Mouse (Mus musculus): ENCODE measurements around the gene Gm10260. TPM values are rescaled to one million over a fixed set of nuclear protein-coding genes. Genes with fewer than 3 reads are reported as not detected.

Gene Gm10260
- polyA plus RNA-seq, 1 experiment from 2014 or later = 4.1 TPM

- WGBS = 88% methylated on average over 6 of the region's 6 CpGs
- no peaks in the 10 kb centered on the region for H3K27me3 ChIP-seq (ENCODE audit: control insufficient read depth, insufficient read depth, low read length)
- H3K36me3 ChIP-seq (ENCODE audit: control insufficient read depth, insufficient read depth, low read length) = no peaks in the 10 kb centered on the region
- H3K9me3 ChIP-seq (ENCODE audit: control insufficient read depth, low read length) = no peaks in the 10 kb centered on the region
- no peak overlapping the region for H3K4me2 ChIP-seq
- H3K4me3 ChIP-seq (ENCODE audit: low read depth, low read length) = no peak overlapping the region
- DNase-seq (ENCODE audit: low spot score, missing footprints) (no peak), ATAC-seq (ENCODE audit: low FRiP score) (no peak)
- peaks cover under 1% of the 10 kb centered on the region; the same call in 1 of the 2 replicates for H3K4me1 ChIP-seq (ENCODE audit: control insufficient read depth, insufficient read depth, low read length)
- H3K9ac ChIP-seq (ENCODE audit: low read length) = no peak overlapping the region
- no peak overlapping the region for H3K27ac ChIP-seq (ENCODE audit: low read depth, low read length)
Measured at GRCm38 (mm10) chr13:97763436-97763835, 3.0 kb upstream of the Gm10260 start.

- no peaks in the 10 kb centered on the region; the same call in 1 of the 2 replicates for H3K4me1 ChIP-seq (ENCODE audit: control insufficient read depth, insufficient read depth, low read length)
- H3K36me3 ChIP-seq (ENCODE audit: control insufficient read depth, insufficient read depth, low read length) = no peaks in the 10 kb centered on the region
- H3K4me2 ChIP-seq = no peak overlapping the region
- ATAC-seq (ENCODE audit: low FRiP score) (no peak), DNase-seq (ENCODE audit: low spot score, missing footprints) (no peak)
- H3K27me3 ChIP-seq (ENCODE audit: control insufficient read depth, insufficient read depth, low read length) = no peaks in the 10 kb centered on the region
- no peak overlapping the region for H3K27ac ChIP-seq (ENCODE audit: low read depth, low read length)
- 94% methylated on average over 8 of the region's 8 CpGs for WGBS
- no peaks in the 10 kb centered on the region for H3K9me3 ChIP-seq (ENCODE audit: control insufficient read depth, low read length)
- H3K4me3 ChIP-seq (ENCODE audit: low read depth, low read length) = no peak overlapping the region
- H3K9ac ChIP-seq (ENCODE audit: low read length) = no peak overlapping the region
Measured at GRCm38 (mm10) chr13:97762121-97762520, 1.7 kb upstream of the Gm10260 start.

GRCm38 (mm10) chr13:97757033-97757432 lies 3.4 kb downstream of the Gm10260 start:
- Histone ChIP-seq H3K9me3 (ENCODE audit: control insufficient read depth, low read length) (no peaks in the 10 kb centered on the region), H3K36me3 (ENCODE audit: control insufficient read depth, insufficient read depth, low read length) (no peaks in the 10 kb centered on the region), H3K27me3 (ENCODE audit: control insufficient read depth, insufficient read depth, low read length) (no peaks in the 10 kb centered on the region), H3K9ac (ENCODE audit: low read length) (no peak overlapping the region), H3K27ac (ENCODE audit: low read depth, low read length) (no peak overlapping the region), H3K4me1 (ENCODE audit: control insufficient read depth, insufficient read depth, low read length) (no peaks in the 10 kb centered on the region), H3K4me3 (ENCODE audit: low read depth, low read length) (no peak overlapping the region), H3K4me2 (no peak overlapping the region)
- DNase-seq (ENCODE audit: low spot score, missing footprints) (no peak), ATAC-seq (ENCODE audit: low FRiP score) (no peak)
- 89% methylated on average over 4 of the region's 4 CpGs for WGBS

- Histone ChIP-seq H3K9me3 (ENCODE audit: control insufficient read depth, low read length) (no peaks in the 10 kb centered on the region), H3K9ac (ENCODE audit: low read length) (no peak overlapping the region), H3K27me3 (ENCODE audit: control insufficient read depth, insufficient read depth, low read length) (no peaks in the 10 kb centered on the region), H3K4me3 (ENCODE audit: low read depth, low read length) (no peak overlapping the region), H3K36me3 (ENCODE audit: control insufficient read depth, insufficient read depth, low read length) (no peaks in the 10 kb centered on the region), H3K4me2 (no peak overlapping the region), H3K4me1 (ENCODE audit: control insufficient read depth, insufficient read depth, low read length) (no peaks in the 10 kb centered on the region), H3K27ac (ENCODE audit: low read depth, low read length) (no peak overlapping the region)
- DNase-seq (ENCODE audit: low spot score, missing footprints) (no peak), ATAC-seq (ENCODE audit: low FRiP score) (no peak)
- WGBS = 92% methylated on average over 6 of the region's 6 CpGs
Measured at GRCm38 (mm10) chr13:97756091-97756490, 4.3 kb downstream of the Gm10260 start.

- Histone ChIP-seq H3K27me3 (ENCODE audit: control insufficient read depth, insufficient read depth, low read length) (no peaks in the 10 kb centered on the region), H3K4me2 (no peak overlapping the region), H3K9me3 (ENCODE audit: control insufficient read depth, low read length) (no peaks in the 10 kb centered on the region), H3K4me3 (ENCODE audit: low read depth, low read length) (no peak overlapping the region), H3K4me1 (ENCODE audit: control insufficient read depth, insufficient read depth, low read length) (peaks cover 24% of the 10 kb centered on the region), H3K9ac (ENCODE audit: low read length) (no peak overlapping the region), H3K27ac (ENCODE audit: low read depth, low read length) (no peak overlapping the region), H3K36me3 (ENCODE audit: control insufficient read depth, insufficient read depth, low read length) (no peaks in the 10 kb centered on the region)
- no peak for ATAC-seq (ENCODE audit: low FRiP score)
- DNase-seq (ENCODE audit: low spot score, missing footprints) = no peak
- 84% methylated on average over 4 of the region's 4 CpGs for WGBS
Measured at GRCm38 (mm10) chr13:97750851-97751381, 9.5 kb downstream of the Gm10260 start.

- Histone ChIP-seq H3K4me2 (peak overlapping the region; percentile 6), H3K9ac (ENCODE audit: low read length) (peak overlapping the region; percentile 46), H3K27me3 (ENCODE audit: control insufficient read depth, insufficient read depth, low read length) (no peaks in the 10 kb centered on the region), H3K4me1 (ENCODE audit: control insufficient read depth, insufficient read depth, low read length) (peaks cover 27% of the 10 kb centered on the region), H3K9me3 (ENCODE audit: control insufficient read depth, low read length) (no peaks in the 10 kb centered on the region), H3K36me3 (ENCODE audit: control insufficient read depth, insufficient read depth, low read length) (no peaks in the 10 kb centered on the region), H3K27ac (ENCODE audit: low read depth, low read length) (peak overlapping the region; percentile 69), H3K4me3 (ENCODE audit: low read depth, low read length) (no peak overlapping the region)
- ATAC-seq (ENCODE audit: low FRiP score) (peak; percentile 84), DNase-seq (ENCODE audit: low spot score, missing footprints) (peak; percentile 93)
- WGBS = 14% methylated on average over 20 of the region's 20 CpGs
Measured at GRCm38 (mm10) chr13:97747037-97747860, 13.2 kb downstream of the Gm10260 start.

- Histone ChIP-seq H3K4me1 (ENCODE audit: control insufficient read depth, insufficient read depth, low read length) (peaks cover 27% of the 10 kb centered on the region), H3K9ac (ENCODE audit: low read length) (no peak overlapping the region), H3K27me3 (ENCODE audit: control insufficient read depth, insufficient read depth, low read length) (no peaks in the 10 kb centered on the region), H3K9me3 (ENCODE audit: control insufficient read depth, low read length) (no peaks in the 10 kb centered on the region), H3K36me3 (ENCODE audit: control insufficient read depth, insufficient read depth, low read length) (no peaks in the 10 kb centered on the region), H3K4me2 (no peak overlapping the region), H3K27ac (ENCODE audit: low read depth, low read length) (no peak overlapping the region), H3K4me3 (ENCODE audit: low read depth, low read length) (no peak overlapping the region)
- WGBS = 84% methylated on average over 7 of the region's 7 CpGs
- ATAC-seq (ENCODE audit: low FRiP score) = no peak
- no peak for DNase-seq (ENCODE audit: low spot score, missing footprints)
Measured at GRCm38 (mm10) chr13:97744669-97745068, 15.8 kb downstream of the Gm10260 start.

DNA sequence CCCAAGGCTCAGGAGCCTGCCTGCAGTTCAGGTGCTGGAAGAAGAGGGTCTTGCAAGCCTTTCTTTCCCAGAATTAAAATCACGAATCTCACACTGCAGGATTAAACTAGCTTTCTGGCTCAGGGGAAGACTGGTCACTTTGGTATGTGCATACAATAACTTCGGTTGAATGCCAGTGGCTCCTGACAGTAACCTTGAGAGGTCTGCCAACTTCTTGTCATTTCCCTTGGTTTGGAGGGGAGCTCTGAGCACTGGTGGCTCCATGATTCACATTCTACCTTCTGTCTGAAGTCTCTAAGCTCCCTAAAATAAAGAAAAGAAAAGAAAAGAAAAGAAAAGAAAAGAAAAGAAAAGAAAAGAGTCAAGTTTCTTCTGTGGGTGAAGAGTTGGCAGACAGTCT lies 16.4 kb downstream of the Gm10260 start:
- no peaks in the 10 kb centered on the region for H3K27me3 ChIP-seq (ENCODE audit: control insufficient read depth, insufficient read depth, low read length)
- ATAC-seq (ENCODE audit: low FRiP score) = no peak
- H3K4me1 ChIP-seq (ENCODE audit: control insufficient read depth, insufficient read depth, low read length) = peaks cover 27% of the 10 kb centered on the region
- H3K4me2 ChIP-seq = no peak overlapping the region
- H3K27ac ChIP-seq (ENCODE audit: low read depth, low read length) = no peak overlapping the region
- H3K9me3 ChIP-seq (ENCODE audit: control insufficient read depth, low read length) = no peaks in the 10 kb centered on the region
- no peak overlapping the region for H3K4me3 ChIP-seq (ENCODE audit: low read depth, low read length)
- no peak for DNase-seq (ENCODE audit: low spot score, missing footprints)
- no peak overlapping the region for H3K9ac ChIP-seq (ENCODE audit: low read length)
- no peaks in the 10 kb centered on the region for H3K36me3 ChIP-seq (ENCODE audit: control insufficient read depth, insufficient read depth, low read length)
- WGBS = 45% methylated on average over 2 of the region's 2 CpGs

GRCm38 (mm10) chr13:97743229-97743988 lies 17.0 kb downstream of the Gm10260 start:
- Histone ChIP-seq H3K9me3 (ENCODE audit: control insufficient read depth, low read length) (no peaks in the 10 kb centered on the region), H3K4me1 (ENCODE audit: control insufficient read depth, insufficient read depth, low read length) (peaks cover 25% of the 10 kb centered on the region), H3K27me3 (ENCODE audit: control insufficient read depth, insufficient read depth, low read length) (no peaks in the 10 kb centered on the region), H3K36me3 (ENCODE audit: control insufficient read depth, insufficient read depth, low read length) (no peaks in the 10 kb centered on the region), H3K4me3 (ENCODE audit: low read depth, low read length) (no peak overlapping the region), H3K9ac (ENCODE audit: low read length) (no peak overlapping the region), H3K27ac (ENCODE audit: low read depth, low read length) (no peak overlapping the region), H3K4me2 (no peak overlapping the region)
- 0 out of 2 replicates have a peak, but pooled peaks have one; percentile 33 for ATAC-seq (ENCODE audit: low FRiP score)
- WGBS = 44% methylated on average over 3 of the region's 3 CpGs
- DNase-seq (ENCODE audit: low spot score, missing footprints) = no peak

All from midbrain, embryonic 11.5 days (tissue).